Mouse (Mus musculus) E14TG2a.4 (cell line): ENCODE data around the gene Eif4e3.

ENCODE experiments used
- CTCF ChIP-seq: conservative IDR thresholded peaks from 2 replicates; pipeline ENCODE4 v1.5.1; 2014; ENCODE audit warnings: low read length
- NANOG ChIP-seq: IDR thresholded peaks from 2 replicates; pipeline ENCODE4 v1.6.1; 2014; ENCODE audit warnings: borderline replicate concordance, low read length, mixed read lengths
- POU5F1 ChIP-seq: IDR thresholded peaks from 2 replicates; pipeline ENCODE4 v1.6.1; 2014; ENCODE audit warnings: low read length, borderline replicate concordance

- TF ChIP-seq POU5F1 = no peak
- TF ChIP-seq CTCF = no peak
- TF ChIP-seq NANOG = no peak
These were observed 42.0 kb downstream of the Eif4e3 start for GRCm38 (mm10) chr6:99624542-99624941.
